Mouse (Mus musculus): ENCODE results near the gene Enoph1. TPM values are rescaled to one million over a fixed set of nuclear protein-coding genes. Genes with fewer than 3 reads are reported as not detected.

Gene Enoph1
- polyA plus RNA-seq, 1 experiment from 2014 or later: 46.9 TPM

DNA sequence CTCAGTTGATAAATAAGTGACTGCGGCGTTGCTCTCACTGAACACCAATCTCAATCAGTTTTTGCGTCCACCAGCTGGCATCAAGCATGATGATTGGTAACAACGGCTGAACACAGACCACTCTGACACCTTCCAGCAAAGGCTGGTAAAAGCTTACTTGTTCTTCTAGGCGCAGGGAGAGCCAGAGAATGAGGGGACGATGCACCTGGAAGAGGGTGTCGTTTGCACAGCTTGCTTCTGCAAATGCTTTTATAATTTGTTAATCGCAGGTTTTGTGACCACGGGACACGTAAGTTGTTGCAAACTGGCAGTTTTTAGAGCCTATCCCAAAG lies 51.4 kb downstream of the Enoph1 start:
- WGBS: 54% methylated on average over 10 of the region's 10 CpGs
- Histone ChIP-seq H3K4me1 (replicated peaks) (peaks cover 20% of the 10 kb centered on the region), H3K27ac (0 out of 2 replicates have a peak overlapping the region, but pooled peaks have one; percentile 35), H3K4me3 (peak overlapping the region; percentile 33), H3K9me3 (0 out of 2 replicates have a peak, but pooled peaks cover 2% of the 10 kb centered on the region), H3K36me3 (no peaks in the 10 kb centered on the region), H3K27me3 (ENCODE audit: insufficient read depth, poor library complexity, severe bottlenecking) (peaks cover 14% of the 10 kb centered on the region; the same call in 1 of the 2 replicates)
- no peak for DNase-seq (ENCODE audit: low spot score)

DNA sequence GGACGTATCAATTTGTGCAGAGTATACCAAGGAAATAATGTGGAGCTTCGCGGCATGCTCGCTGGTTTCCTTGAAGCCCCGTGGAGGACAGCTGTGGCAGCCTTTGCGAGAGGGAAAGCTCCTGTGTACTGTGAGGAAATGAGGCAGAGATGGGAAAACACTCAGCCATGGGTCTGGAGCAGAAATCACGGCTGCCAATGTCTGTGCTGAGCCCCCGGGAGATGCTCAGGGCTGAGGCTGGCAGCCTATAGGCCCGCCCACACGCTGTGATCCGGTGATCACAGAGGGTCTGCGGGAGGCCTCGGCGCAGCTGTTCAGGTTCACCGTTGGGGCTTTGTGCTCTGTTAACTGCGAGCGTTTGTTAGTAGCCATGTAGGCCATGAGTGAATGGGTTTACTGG lies 51.8 kb downstream of the Enoph1 start:
- peaks cover 14% of the 10 kb centered on the region; the same call in 1 of the 2 replicates for H3K27me3 ChIP-seq (ENCODE audit: insufficient read depth, poor library complexity, severe bottlenecking)
- no peaks in the 10 kb centered on the region for H3K36me3 ChIP-seq
- H3K4me3 ChIP-seq: peak overlapping the region; percentile 33
- peaks cover 20% of the 10 kb centered on the region for H3K4me1 ChIP-seq (replicated peaks)
- H3K9me3 ChIP-seq: 0 out of 2 replicates have a peak, but pooled peaks cover 2% of the 10 kb centered on the region
- WGBS: 10% methylated on average over 17 of the region's 17 CpGs
- DNase-seq (ENCODE audit: low spot score): peak; percentile 43
- H3K27ac ChIP-seq: 0 out of 2 replicates have a peak overlapping the region, but pooled peaks have one; percentile 35

DNA sequence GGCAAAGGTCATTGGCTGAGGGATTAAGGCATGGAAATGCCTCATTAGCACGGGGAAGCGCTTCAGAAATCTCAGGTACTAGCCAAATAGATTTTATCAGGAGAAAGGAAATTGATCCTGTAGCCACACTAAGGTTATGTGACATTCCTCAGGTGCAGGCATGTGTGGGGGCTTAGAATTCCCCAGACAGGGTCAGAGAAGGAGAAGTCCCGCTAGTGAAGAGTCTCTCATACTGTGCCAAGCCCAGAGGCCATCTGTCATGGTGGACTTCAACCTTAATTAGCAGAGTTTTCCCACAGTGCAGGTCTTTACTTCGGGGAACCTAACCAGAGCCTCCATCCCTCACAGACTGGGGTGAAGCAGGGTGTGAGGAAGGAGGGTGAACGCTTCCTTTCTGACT lies 57.2 kb downstream of the Enoph1 start:
- no peak overlapping the region for H3K27ac ChIP-seq
- peaks cover 6% of the 10 kb centered on the region; the same call in 1 of the 2 replicates for H3K27me3 ChIP-seq (ENCODE audit: insufficient read depth, poor library complexity, severe bottlenecking)
- H3K9me3 ChIP-seq: no peaks in the 10 kb centered on the region
- 72% methylated on average over 5 of the region's 5 CpGs for WGBS
- peaks cover 4% of the 10 kb centered on the region; the same call in 1 of the 2 replicates for H3K4me1 ChIP-seq (replicated peaks)
- H3K4me3 ChIP-seq: no peak overlapping the region
- no peak for DNase-seq (ENCODE audit: low spot score)
- H3K36me3 ChIP-seq: no peaks in the 10 kb centered on the region

DNA sequence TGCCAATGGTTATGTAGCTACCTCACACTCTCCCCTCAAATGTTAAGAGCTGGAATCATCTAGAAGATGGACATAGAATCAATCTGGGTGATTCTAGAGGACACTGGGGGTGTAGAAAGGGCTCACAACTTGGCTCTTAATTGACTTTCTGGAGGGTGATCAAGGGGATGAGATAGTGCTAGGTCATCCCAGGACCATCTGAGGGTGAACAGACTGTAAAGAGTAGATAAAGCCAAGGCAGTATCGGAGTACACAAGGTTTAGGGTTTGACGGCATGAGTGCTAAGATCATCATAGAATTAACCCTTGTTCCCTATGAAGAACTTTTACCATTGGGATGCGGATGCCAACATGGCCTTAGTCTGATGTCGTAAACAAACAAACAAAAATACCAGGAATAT lies 58.2 kb downstream of the Enoph1 start:
- no peak overlapping the region for H3K27ac ChIP-seq
- H3K36me3 ChIP-seq: no peaks in the 10 kb centered on the region
- no peaks in the 10 kb centered on the region for H3K9me3 ChIP-seq
- DNase-seq (ENCODE audit: low spot score): no peak
- 96% methylated on average over 4 of the region's 4 CpGs for WGBS
- H3K4me1 ChIP-seq (replicated peaks): no peaks in the 10 kb centered on the region
- H3K4me3 ChIP-seq: no peak overlapping the region
- H3K27me3 ChIP-seq (ENCODE audit: insufficient read depth, poor library complexity, severe bottlenecking): no peaks in the 10 kb centered on the region

DNA sequence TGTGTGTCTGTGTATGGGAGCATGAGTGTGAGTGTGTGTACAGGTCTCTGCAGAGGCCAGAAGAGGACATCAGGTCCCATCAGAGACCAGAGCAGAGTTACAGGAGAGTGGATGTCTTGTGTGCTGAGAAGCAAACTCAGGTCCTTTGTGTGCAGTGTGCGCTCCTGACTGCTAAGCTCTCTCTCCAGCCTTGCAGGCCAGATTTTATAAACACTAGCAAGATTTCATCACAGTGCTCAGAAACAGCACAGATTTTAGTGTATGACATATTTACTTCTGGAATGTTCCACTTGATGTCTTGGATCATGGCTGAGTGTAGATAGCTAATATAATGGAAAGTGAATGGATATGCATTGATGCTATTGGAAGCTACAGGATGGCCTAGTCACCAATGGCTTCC lies 62.6 kb downstream of the Enoph1 start:
- no peaks in the 10 kb centered on the region for H3K4me1 ChIP-seq (replicated peaks)
- H3K9me3 ChIP-seq: no peaks in the 10 kb centered on the region
- H3K4me3 ChIP-seq: no peak overlapping the region
- H3K36me3 ChIP-seq: no peaks in the 10 kb centered on the region
- 98% methylated on average over 1 of the region's 1 CpGs for WGBS
- no peak overlapping the region for H3K27ac ChIP-seq
- H3K27me3 ChIP-seq (ENCODE audit: insufficient read depth, poor library complexity, severe bottlenecking): no peaks in the 10 kb centered on the region
- no peak for DNase-seq (ENCODE audit: low spot score)

DNA sequence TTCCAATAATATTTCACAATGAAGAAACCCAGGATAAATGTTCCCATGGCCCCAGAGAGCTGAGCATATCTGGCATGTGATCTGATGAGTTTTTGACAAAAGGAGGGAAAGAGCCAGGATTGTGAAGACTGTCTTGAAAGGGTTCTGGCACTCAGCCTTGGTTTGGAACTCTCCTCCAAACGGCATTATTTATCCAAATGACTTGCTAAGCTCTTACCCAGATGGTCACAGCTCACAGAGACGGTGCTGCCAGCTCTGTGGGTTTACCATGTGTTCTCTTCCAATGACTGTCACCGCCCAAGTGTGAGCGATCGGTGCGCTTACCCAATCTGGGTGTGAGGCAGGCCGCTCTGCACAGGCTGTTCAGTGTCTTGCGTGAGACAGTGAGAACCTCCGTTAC lies 69.1 kb downstream of the Enoph1 start:
- Histone ChIP-seq H3K4me1 (replicated peaks) (peaks cover 6% of the 10 kb centered on the region; the same call in 1 of the 2 replicates), H3K4me3 (no peak overlapping the region), H3K27ac (no peak overlapping the region), H3K27me3 (ENCODE audit: insufficient read depth, poor library complexity, severe bottlenecking) (no peaks in the 10 kb centered on the region), H3K9me3 (no peaks in the 10 kb centered on the region), H3K36me3 (no peaks in the 10 kb centered on the region)
- no peak for DNase-seq (ENCODE audit: low spot score)
- WGBS: 87% methylated on average over 9 of the region's 9 CpGs

DNA sequence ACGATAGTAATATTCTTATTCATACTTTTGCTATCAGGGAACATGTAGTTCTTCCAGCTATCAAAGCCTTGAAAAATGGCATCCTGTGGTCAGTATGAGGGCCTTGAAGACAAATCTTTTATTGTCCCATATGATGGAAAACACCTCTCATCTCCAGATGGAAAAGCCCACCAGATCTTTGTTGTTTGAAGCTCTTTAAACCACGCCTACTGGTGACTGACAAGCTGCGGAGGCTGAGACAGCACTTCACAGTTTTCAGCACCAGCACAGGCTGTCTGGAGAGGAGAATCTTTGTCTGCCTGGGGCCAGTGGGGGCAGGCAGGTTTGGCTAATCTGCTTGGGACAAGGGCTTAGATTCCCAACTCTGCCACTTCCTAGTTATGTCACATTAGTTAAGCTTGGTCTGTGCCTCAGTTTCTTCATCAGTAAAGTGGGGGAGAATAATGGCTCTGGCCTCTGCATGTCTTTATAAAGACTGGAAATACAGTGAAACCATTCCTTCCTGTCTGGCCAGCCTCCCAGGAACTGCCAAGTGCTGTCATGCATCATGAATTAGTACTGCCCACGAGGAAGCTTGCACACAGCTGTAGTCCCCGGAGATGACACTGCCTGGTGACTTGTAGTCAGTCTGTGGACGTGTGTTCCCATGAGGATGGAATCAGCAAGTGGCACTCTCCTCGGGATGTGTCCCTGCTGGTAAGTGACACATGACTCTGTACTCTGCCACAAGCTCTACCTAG lies 69.9 kb downstream of the Enoph1 start:
- H3K4me3 ChIP-seq: no peak overlapping the region
- no peak for DNase-seq (ENCODE audit: low spot score)
- H3K9me3 ChIP-seq: no peaks in the 10 kb centered on the region
- H3K27ac ChIP-seq: no peak overlapping the region
- no peaks in the 10 kb centered on the region for H3K27me3 ChIP-seq (ENCODE audit: insufficient read depth, poor library complexity, severe bottlenecking)
- WGBS: 65% methylated on average over 7 of the region's 7 CpGs
- peaks cover 6% of the 10 kb centered on the region; the same call in 1 of the 2 replicates for H3K4me1 ChIP-seq (replicated peaks)
- no peaks in the 10 kb centered on the region for H3K36me3 ChIP-seq

DNA sequence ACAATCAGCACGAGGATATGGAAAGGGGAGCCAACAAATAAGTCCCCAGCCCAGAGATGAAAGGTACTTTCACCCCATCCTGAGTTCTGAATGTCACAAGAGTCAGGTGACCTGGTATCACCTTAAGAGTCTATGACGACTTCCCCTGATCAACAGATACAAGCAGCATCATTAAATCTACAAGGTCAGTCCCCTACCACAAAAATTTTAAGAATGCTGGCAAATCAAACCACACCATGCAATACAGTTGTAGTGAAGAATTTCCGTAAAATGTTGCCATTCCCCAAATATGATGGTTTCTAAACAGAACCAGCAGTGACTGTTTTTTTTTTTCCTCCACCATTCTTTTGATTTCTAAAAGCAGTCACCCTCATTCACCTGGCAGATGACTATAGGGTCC lies 70.8 kb downstream of the Enoph1 start:
- Histone ChIP-seq H3K27me3 (ENCODE audit: insufficient read depth, poor library complexity, severe bottlenecking) (no peaks in the 10 kb centered on the region), H3K9me3 (no peaks in the 10 kb centered on the region), H3K27ac (no peak overlapping the region), H3K4me3 (no peak overlapping the region), H3K4me1 (replicated peaks) (peaks cover 6% of the 10 kb centered on the region; the same call in 1 of the 2 replicates), H3K36me3 (no peaks in the 10 kb centered on the region)
- no peak for DNase-seq (ENCODE audit: low spot score)
- 75% methylated on average over 3 of the region's 3 CpGs for WGBS

DNA sequence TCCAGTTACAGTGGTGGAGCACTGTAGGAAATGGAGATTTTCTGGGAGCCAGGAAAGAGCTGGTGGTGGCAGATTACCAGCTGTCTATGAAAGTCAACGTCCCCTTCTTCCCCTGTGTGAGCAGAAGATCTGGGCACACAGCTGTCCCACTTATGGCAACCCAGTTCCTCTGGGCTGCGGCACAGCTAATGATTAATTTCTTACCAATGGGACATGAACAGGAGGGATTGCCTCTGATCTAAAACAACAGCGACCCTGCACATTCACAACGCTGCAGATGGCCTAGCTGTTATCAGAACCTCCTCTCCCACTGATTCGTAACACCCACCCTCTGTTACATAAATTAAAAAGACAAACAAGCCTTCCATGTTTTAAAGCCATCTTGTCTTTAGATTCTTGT lies 73.6 kb downstream of the Enoph1 start:
- no peaks in the 10 kb centered on the region for H3K9me3 ChIP-seq
- H3K36me3 ChIP-seq: no peaks in the 10 kb centered on the region
- WGBS: 69% methylated on average over 5 of the region's 5 CpGs
- H3K4me3 ChIP-seq: no peak overlapping the region
- H3K27me3 ChIP-seq (ENCODE audit: insufficient read depth, poor library complexity, severe bottlenecking): no peaks in the 10 kb centered on the region
- no peak for DNase-seq (ENCODE audit: low spot score)
- peaks cover 18% of the 10 kb centered on the region for H3K4me1 ChIP-seq (replicated peaks)
- H3K27ac ChIP-seq: no peak overlapping the region

Other genes with a start within 250 kb of the Enoph1 start
- 0.82 TPM in 1 of 2 replicates, not detected in the other for gene Vamp9, start 133.7 kb upstream of the Enoph1 start, polyA plus RNA-seq (2016; fragmentation: Nextera tagmentation; extraction: Ambion mirVana)
- 247 and 280 TPM in 2 replicates for gene Hnrnpd, start 61.0 kb upstream of the Enoph1 start, polyA plus RNA-seq (2016; fragmentation: Nextera tagmentation; extraction: Ambion mirVana)
- 1.7 and 1.9 TPM in 2 replicates for gene 4930524J08Rik, start 60.9 kb upstream of the Enoph1 start, polyA plus RNA-seq (2016; fragmentation: Nextera tagmentation; extraction: Ambion mirVana)
- 193 and 212 TPM in 2 replicates for gene Hnrnpdl, start 321 bp upstream of the Enoph1 start, polyA plus RNA-seq (2016; fragmentation: Nextera tagmentation; extraction: Ambion mirVana)
- 3.2 and 3.8 TPM in 2 replicates for gene Tmem150c, start 119.8 kb downstream of the Enoph1 start, polyA plus RNA-seq (2016; fragmentation: Nextera tagmentation; extraction: Ambion mirVana)

Data from hindbrain, embryonic 10.5 days (tissue).